Mouse (Mus musculus): ENCODE measurements around the gene Neb.

- TF ChIP-seq CTCF (IDR thresholded peaks at IDR 0.05; ENCODE audit: control insufficient read depth, insufficient read depth, insufficient read length): no peak
- no peak for TF ChIP-seq USF1 (IDR thresholded peaks at IDR 0.05; ENCODE audit: low read depth)
- TF ChIP-seq MAX (IDR thresholded peaks at IDR 0.05): no peak
- no peak for TF ChIP-seq MYOD1 (IDR thresholded peaks at IDR 0.05; ENCODE audit: control insufficient read depth, insufficient read length, low read depth)
- TF ChIP-seq MYOG (IDR thresholded peaks at IDR 0.05; ENCODE audit: control insufficient read depth, extremely low read depth, insufficient read length): no peak
- TF ChIP-seq CEBPB (IDR thresholded peaks at IDR 0.05; ENCODE audit: low read depth): no peak
- no peak for TF ChIP-seq FOSL1 (IDR thresholded peaks at IDR 0.05; ENCODE audit: insufficient read depth, low read length, poor library complexity, severe bottlenecking)
Observed at GRCm38 (mm10) chr2:52176537-52176936, 201.7 kb downstream of the Neb start.
